Mouse (Mus musculus) embryonic facial prominence, embryonic 15.5 days (tissue): Measurements from ENCODE around the gene Impg2. TPM values are rescaled to one million over a fixed set of nuclear protein-coding genes. Genes with fewer than 3 reads are reported as not detected.

Experiments used
- ATAC-seq: fragments of 200-750 bp; cut with Nextera tagmentation; 2 replicates; pipeline ENCODE4 v1.8.0; 2017; ENCODE audit warnings: low read depth, moderate TSS enrichment; ENCODE audit not compliant: insufficient number of reproducible peaks, low FRiP score, low TSS enrichment
- H3K27ac ChIP-seq: fragments of 300-500 bp; sonication (generic); replicated peaks from 2 replicates; pipeline ENCODE4 v1.5.1; 2015; ENCODE audit warnings: mild to moderate bottlenecking, inconsistent platforms
- H3K27me3 ChIP-seq: fragments of 300-500 bp; sonication (generic); 2 replicates; pipeline ENCODE4 v1.6.1; 2015; ENCODE audit warnings: inconsistent platforms
- H3K36me3 ChIP-seq: fragments of 300-500 bp; sonication (generic); 2 replicates; pipeline ENCODE4 v1.6.1; 2015; ENCODE audit warnings: mild to moderate bottlenecking, inconsistent platforms
- H3K4me1 ChIP-seq: fragments of 300-500 bp; sonication (generic); 2 replicates; pipeline ENCODE4 v1.6.1; 2015; ENCODE audit warnings: inconsistent platforms
- H3K4me2 ChIP-seq: fragments of 300-500 bp; sonication (generic); replicated peaks from 2 replicates; pipeline ENCODE4 v1.6.1; 2015; ENCODE audit warnings: mild to moderate bottlenecking, inconsistent platforms
- H3K4me3 ChIP-seq: fragments of 300-500 bp; sonication (generic); replicated peaks from 2 replicates; pipeline ENCODE4 v1.5.1; 2015; ENCODE audit warnings: mild to moderate bottlenecking, inconsistent platforms
- H3K9ac ChIP-seq: fragments of 300-500 bp; sonication (generic); 2 replicates; pipeline ENCODE4 v1.6.1; 2015; ENCODE audit warnings: inconsistent platforms
- H3K9me3 ChIP-seq: fragments of 300-500 bp; sonication (generic); replicated peaks from 2 replicates; pipeline ENCODE4 v1.6.1; 2016; ENCODE audit warnings: inconsistent platforms
- WGBS: fragments of 180-500 bp; shearing (Covaris S2); methylation state at CpG from one replicate; pipeline ENCODE4 v1.1.7; 2015; 5-methylcytosine and 5-hydroxymethylcytosine counted together
- polyA plus RNA-seq: library from polyadenylated mRNA; unstranded; fragments of >200 nt; fragmentation: Nextera tagmentation; extraction: Ambion mirVana; gene quantifications from 2 replicates; pipeline ENCODE4 v1.2.1, GENCODE M21; 2015

Impg2 gene
- 0.13 and 0.24 TPM in 2 replicates for polyA plus RNA-seq

GRCm38 (mm10) chr16:56204051-56204450 lies at the start of gene Impg2:
TSS of gene Impg2 (plus strand) at chr16:56204313.
- H3K27ac ChIP-seq, result no peak within 1 kb of the TSS
- H3K4me2 ChIP-seq, result no peak within 1 kb of the TSS
- no peaks in the 10 kb centered on the region for H3K9me3 ChIP-seq
- H3K4me1 ChIP-seq, result no peaks in the 10 kb centered on the region
- no peaks in the 10 kb centered on the region for H3K27me3 ChIP-seq
- no peaks in the 10 kb centered on the region for H3K36me3 ChIP-seq
- no peak within 1 kb of the TSS for H3K9ac ChIP-seq
- WGBS, result 37% methylated on average over 6 of the region's 6 CpGs
- H3K4me3 ChIP-seq, result no peak within 1 kb of the TSS
- no peak for ATAC-seq

GRCm38 (mm10) chr16:56163466-56163865 lies 40.6 kb upstream of the Impg2 start:
- no peak overlapping the region for H3K9ac ChIP-seq
- no peak overlapping the region for H3K27ac ChIP-seq
- no peak for ATAC-seq
- no peaks in the 10 kb centered on the region for H3K27me3 ChIP-seq
- no peaks in the 10 kb centered on the region for H3K9me3 ChIP-seq
- 89% methylated on average over 7 of the region's 7 CpGs for WGBS
- H3K4me3 ChIP-seq, result no peak overlapping the region
- H3K4me2 ChIP-seq, result no peak overlapping the region
- peaks cover 14% of the 10 kb centered on the region; the same call in 1 of the 2 replicates for H3K36me3 ChIP-seq
- no peaks in the 10 kb centered on the region for H3K4me1 ChIP-seq

- Histone ChIP-seq H3K9ac (no peak overlapping the region), H3K9me3 (no peaks in the 10 kb centered on the region), H3K4me3 (no peak overlapping the region), H3K27ac (no peak overlapping the region), H3K4me2 (no peak overlapping the region), H3K27me3 (no peaks in the 10 kb centered on the region), H3K4me1 (no peaks in the 10 kb centered on the region), H3K36me3 (peaks cover 23% of the 10 kb centered on the region; the same call in 1 of the 2 replicates)
- ATAC-seq, result no peak
These were observed 33.9 kb upstream of the Impg2 start for GRCm38 (mm10) chr16:56170247-56170646.

GRCm38 (mm10) chr16:56175867-56176581 lies 28.1 kb upstream of the Impg2 start:
- Histone ChIP-seq H3K36me3 (peaks cover 27% of the 10 kb centered on the region; the same call in 1 of the 2 replicates), H3K4me3 (no peak overlapping the region), H3K4me1 (no peaks in the 10 kb centered on the region), H3K4me2 (no peak overlapping the region), H3K9me3 (no peaks in the 10 kb centered on the region), H3K27ac (no peak overlapping the region), H3K9ac (no peak overlapping the region), H3K27me3 (no peaks in the 10 kb centered on the region)
- WGBS, result 63% methylated on average over 8 of the region's 8 CpGs
- ATAC-seq, result no peak

- Histone ChIP-seq H3K4me3 (no peak overlapping the region), H3K27ac (no peak overlapping the region), H3K4me1 (no peaks in the 10 kb centered on the region), H3K27me3 (no peaks in the 10 kb centered on the region), H3K36me3 (peaks cover 35% of the 10 kb centered on the region), H3K9ac (no peak overlapping the region), H3K4me2 (no peak overlapping the region), H3K9me3 (no peaks in the 10 kb centered on the region)
- ATAC-seq, result no peak
- 67% methylated on average over 4 of the region's 4 CpGs for WGBS
These were observed 17.2 kb upstream of the Impg2 start for GRCm38 (mm10) chr16:56186863-56187262.

GRCm38 (mm10) chr16:56188198-56188597 lies 15.9 kb upstream of the Impg2 start:
- H3K4me3 ChIP-seq, result no peak overlapping the region
- no peak overlapping the region for H3K9ac ChIP-seq
- no peak overlapping the region for H3K27ac ChIP-seq
- no peaks in the 10 kb centered on the region for H3K9me3 ChIP-seq
- H3K27me3 ChIP-seq, result no peaks in the 10 kb centered on the region
- no peaks in the 10 kb centered on the region for H3K4me1 ChIP-seq
- no peak overlapping the region for H3K4me2 ChIP-seq
- peaks cover 26% of the 10 kb centered on the region for H3K36me3 ChIP-seq
- no peak for ATAC-seq
- WGBS, result 81% methylated on average over 9 of the region's 9 CpGs

- Histone ChIP-seq H3K9ac (no peak overlapping the region), H3K27me3 (no peaks in the 10 kb centered on the region), H3K4me2 (no peak overlapping the region), H3K4me3 (no peak overlapping the region), H3K4me1 (no peaks in the 10 kb centered on the region), H3K27ac (no peak overlapping the region), H3K9me3 (no peaks in the 10 kb centered on the region), H3K36me3 (no peaks in the 10 kb centered on the region)
- WGBS, result 70% methylated on average over 3 of the region's 3 CpGs
- no peak for ATAC-seq
These were observed 8.6 kb downstream of the Impg2 start for GRCm38 (mm10) chr16:56212740-56213139.

GRCm38 (mm10) chr16:56227686-56228085 lies 23.6 kb downstream of the Impg2 start:
- Histone ChIP-seq H3K4me3 (no peak overlapping the region), H3K27ac (no peak overlapping the region)
- no peak for ATAC-seq

GRCm38 (mm10) chr16:56229455-56229854 lies 25.3 kb downstream of the Impg2 start:
- 52% methylated on average over 2 of the region's 2 CpGs for WGBS
- Histone ChIP-seq H3K4me1 (no peaks in the 10 kb centered on the region), H3K4me3 (no peak overlapping the region), H3K4me2 (no peak overlapping the region), H3K9ac (no peak overlapping the region), H3K36me3 (no peaks in the 10 kb centered on the region), H3K27ac (no peak overlapping the region), H3K27me3 (no peaks in the 10 kb centered on the region), H3K9me3 (0 out of 2 replicates have a peak, but pooled peaks cover 4% of the 10 kb centered on the region)
- no peak for ATAC-seq

More at GRCm38 (mm10) chr16:56227686-56228085, 23.6 kb downstream of the Impg2 start:
- Histone ChIP-seq H3K4me2 (no peak overlapping the region), H3K36me3 (no peaks in the 10 kb centered on the region), H3K9ac (no peak overlapping the region), H3K4me1 (no peaks in the 10 kb centered on the region), H3K9me3 (0 out of 2 replicates have a peak, but pooled peaks cover 4% of the 10 kb centered on the region), H3K27me3 (no peaks in the 10 kb centered on the region)

GRCm38 (mm10) chr16:56231300-56231699 lies 27.2 kb downstream of the Impg2 start:
- Histone ChIP-seq H3K4me1 (no peaks in the 10 kb centered on the region), H3K9me3 (0 out of 2 replicates have a peak, but pooled peaks cover 4% of the 10 kb centered on the region), H3K36me3 (no peaks in the 10 kb centered on the region), H3K4me2 (no peak overlapping the region), H3K27ac (no peak overlapping the region), H3K4me3 (no peak overlapping the region), H3K9ac (no peak overlapping the region), H3K27me3 (no peaks in the 10 kb centered on the region)
- 56% methylated on average over 10 of the region's 10 CpGs for WGBS
- ATAC-seq, result no peak

GRCm38 (mm10) chr16:56232736-56233135 lies 28.6 kb downstream of the Impg2 start:
- no peak for ATAC-seq
- H3K4me3 ChIP-seq, result no peak overlapping the region
- H3K27ac ChIP-seq, result no peak overlapping the region
- no peak overlapping the region for H3K4me2 ChIP-seq
- no peak overlapping the region for H3K9ac ChIP-seq
- H3K4me1 ChIP-seq, result no peaks in the 10 kb centered on the region
- H3K9me3 ChIP-seq, result no peaks in the 10 kb centered on the region
- no peaks in the 10 kb centered on the region for H3K36me3 ChIP-seq
- 65% methylated on average over 10 of the region's 10 CpGs for WGBS
- no peaks in the 10 kb centered on the region for H3K27me3 ChIP-seq

- 63% methylated on average over 3 of the region's 3 CpGs for WGBS
- no peaks in the 10 kb centered on the region for H3K4me1 ChIP-seq
- no peak overlapping the region for H3K27ac ChIP-seq
- no peaks in the 10 kb centered on the region for H3K27me3 ChIP-seq
- ATAC-seq, result no peak
- no peaks in the 10 kb centered on the region for H3K9me3 ChIP-seq
- no peak overlapping the region for H3K9ac ChIP-seq
- H3K4me2 ChIP-seq, result no peak overlapping the region
- no peaks in the 10 kb centered on the region for H3K36me3 ChIP-seq
- no peak overlapping the region for H3K4me3 ChIP-seq
These were observed 41.9 kb downstream of the Impg2 start for GRCm38 (mm10) chr16:56246031-56246430.
